Mouse (Mus musculus) frontal cortex, adult (tissue): ENCODE measurements at regions not wholly inside any gene's neighbourhood (a gene's known extent, or its start where the extent isn't known, plus 50 kb on each side); places are given as distances from the start of the nearest gene placed in this dataset.
"Not testable (repeated sequence)": the region's sequence is repeated elsewhere in the genome, so short reads cannot be mapped to it uniquely, and the experiment has no call there.

Experiments used
- ATAC-seq: cut with Nextera tagmentation; 2 replicates; pipeline ENCODE4 v1.9.2; 2017; ENCODE audit warnings: mild to moderate bottlenecking, moderate library complexity, mixed read lengths; ENCODE audit not compliant: low TSS enrichment

DNA sequence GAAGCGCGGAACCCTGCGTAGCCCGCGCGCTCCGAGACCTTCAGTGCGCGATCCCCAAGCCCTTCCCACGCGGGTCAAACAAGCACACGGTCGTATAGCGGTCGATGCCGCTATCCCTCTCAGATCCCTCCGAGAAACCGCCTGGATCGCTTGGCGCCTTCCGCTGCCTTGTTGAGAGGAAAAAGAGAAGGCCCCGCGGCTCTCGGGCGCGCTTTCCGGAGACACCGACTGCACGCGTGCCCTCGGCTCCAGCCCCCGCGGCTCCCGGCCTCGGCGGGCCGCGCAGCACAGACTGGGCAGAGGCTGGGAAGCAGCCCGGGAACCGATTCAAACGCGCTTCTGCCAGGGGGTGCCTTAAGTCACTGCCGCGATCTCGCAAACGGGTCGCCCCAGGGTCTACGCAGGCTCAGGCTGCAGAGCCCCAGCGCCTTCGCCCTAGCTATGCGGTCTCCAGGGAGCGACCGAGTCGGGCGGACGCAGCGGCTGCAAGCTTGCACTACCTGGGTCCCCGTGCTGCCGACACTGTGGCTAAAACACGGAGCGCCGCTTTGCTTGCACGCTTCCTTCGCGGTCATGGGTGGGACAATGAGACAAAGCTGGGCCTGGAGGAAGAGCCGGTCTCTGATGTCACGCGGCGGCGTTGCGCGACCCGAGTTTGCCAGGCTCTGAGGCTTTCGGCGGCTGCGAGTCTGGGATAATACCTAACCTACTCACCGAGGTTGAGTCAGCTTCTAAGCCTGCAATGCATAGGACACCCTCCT is 87.3 kb downstream of the Crisp4 start:
- peak; percentile 91 for ATAC-seq

DNA sequence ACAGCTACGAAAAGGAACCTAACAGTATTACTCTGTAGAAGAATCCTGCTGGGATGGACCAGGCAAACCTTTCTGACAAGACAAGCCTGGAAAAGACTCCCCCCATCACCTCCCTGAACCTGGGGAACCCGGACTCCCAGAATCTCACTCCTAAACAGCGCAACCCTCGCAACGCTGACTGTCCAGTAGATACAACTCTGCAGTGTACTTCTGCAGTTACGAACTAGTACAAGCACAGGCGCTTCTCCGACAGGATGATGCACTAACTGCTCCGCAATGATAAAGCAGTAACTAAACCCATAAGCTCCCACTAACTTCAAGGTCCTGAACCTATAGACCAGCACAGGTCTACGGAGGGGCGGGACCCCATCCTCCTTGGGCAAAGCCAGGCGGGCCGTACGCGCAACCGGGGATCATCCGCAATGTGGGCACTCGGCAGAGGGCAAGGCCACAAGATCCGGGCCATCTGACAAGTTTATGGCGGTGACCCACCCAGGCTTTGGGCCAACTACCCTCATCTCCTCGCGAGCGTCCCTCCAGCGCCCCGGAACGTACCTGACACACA is 88.0 kb downstream of the Crisp4 start:
- ATAC-seq, result peak; percentile 58

GRCm38 (mm10) chr1:18057003-18057402 is 88.7 kb downstream of the Crisp4 start:
- not testable (repeated sequence) for ATAC-seq

- ATAC-seq, result peak; percentile 74
Observed at GRCm38 (mm10) chr1:18030226-18030625, 115.5 kb downstream of the Crisp4 start.

DNA sequence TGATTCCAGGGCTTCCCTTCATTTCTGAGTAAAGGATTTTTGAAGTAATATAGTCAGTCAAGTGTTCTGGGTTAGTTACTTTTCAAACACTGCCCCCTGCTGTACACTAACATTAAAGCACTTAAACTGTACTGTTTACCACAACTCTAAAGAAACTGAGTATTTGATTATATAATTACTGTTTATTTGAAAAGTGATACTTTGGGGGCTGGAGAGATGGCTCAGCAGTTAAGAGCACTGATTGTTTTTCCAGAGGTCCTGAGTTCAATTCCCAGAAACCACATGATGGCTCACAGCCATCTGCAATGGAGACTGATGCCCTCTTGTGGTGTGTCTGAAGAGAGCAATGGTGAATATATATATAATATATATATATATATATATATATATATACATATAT is 132.8 kb downstream of the Crisp4 start:
- ATAC-seq, result not testable (repeated sequence)

DNA sequence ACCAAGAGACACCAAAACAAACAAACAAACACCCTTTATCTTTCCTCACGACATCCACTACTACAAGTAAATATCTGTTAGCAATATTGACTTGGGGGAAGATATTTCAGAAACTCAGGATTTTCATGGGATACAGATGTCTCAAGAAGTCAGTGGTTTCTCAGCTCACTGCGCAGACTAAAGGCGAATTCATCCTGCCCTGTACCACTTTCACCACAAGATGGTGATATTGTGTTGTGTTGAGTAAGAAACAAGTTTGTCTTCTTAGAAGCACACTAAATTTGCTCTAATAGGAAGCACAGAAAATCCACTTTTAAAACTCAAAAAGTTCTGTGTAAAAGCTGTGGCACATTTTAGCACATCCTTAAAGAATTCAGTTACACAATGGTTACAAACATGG is 165.1 kb downstream of the Crisp4 start:
- ATAC-seq, result peak; percentile 97

DNA sequence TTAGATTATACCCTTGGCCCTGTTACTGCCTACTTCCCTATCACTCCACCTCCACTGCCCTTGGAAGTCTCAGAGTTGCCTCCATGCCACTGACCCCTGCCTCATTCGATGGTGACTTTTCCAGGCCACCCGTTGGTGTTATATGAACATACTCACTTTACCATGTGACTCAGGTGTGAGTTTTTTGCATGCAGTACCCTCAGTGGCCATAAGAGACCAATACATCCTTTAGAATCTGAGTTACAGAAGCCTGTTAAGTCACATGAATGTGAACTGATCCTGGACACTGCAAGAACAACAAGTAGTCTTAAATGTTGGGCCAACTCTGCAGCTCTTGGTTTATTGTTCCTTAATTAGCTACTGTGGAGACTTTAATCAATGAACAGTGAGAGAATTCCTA is 167.6 kb downstream of the Crisp4 start:
- ATAC-seq, result no peak

- not testable (repeated sequence) for ATAC-seq
Observed at GRCm38 (mm10) chr1:17956881-17957280, 188.8 kb downstream of the Crisp4 start.

DNA sequence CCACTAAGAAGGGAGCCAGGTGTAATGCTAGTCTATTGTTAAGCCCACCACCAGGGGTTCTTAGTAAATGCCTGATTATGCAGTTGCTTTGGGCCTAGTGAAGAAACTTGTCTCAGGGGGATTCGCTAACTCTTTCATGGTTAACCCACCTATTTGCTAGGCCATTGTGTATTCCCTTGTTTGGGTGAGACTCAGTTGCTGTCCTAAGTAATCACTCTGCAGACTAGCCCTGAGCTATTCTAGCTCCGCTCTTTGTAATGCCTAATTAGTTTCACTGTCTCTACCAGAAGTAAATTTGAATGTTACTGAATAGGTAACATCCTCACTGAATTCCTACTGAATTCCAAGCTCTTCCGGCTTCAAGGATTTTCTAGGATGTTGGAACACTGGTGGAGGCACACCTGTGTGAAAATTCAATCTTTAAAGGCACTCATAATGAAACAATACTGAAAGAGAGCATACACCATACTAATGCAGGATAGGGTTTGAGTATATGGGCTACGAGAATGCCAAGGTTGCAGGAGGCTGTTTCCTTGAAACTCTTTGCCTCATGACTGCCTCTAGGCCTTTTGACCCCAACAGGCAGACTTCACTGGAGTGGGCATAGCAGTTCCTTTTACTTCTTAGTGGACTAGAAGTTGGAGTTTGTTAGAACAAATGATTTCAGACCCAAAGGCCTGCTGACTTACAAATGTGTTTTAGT is 213.4 kb downstream of the Crisp4 start:
- ATAC-seq, result not testable (repeated sequence)
